ENCODE assay signal across 8 mouse cellular contexts in genomic region chrX:99522289-99522688, GRCm38 (mm10). TPM values are rescaled to one million over a fixed set of nuclear protein-coding genes. Genes with fewer than 3 reads are reported as not detected.
A peak's percentile ranks its signal among the peaks of the same experiment; 100 is the strongest.
DNase-seq lines count a peak whose midpoint lies in the region; ATAC-seq and TF ChIP-seq lines count a peak whose summit lies in the region.
"Had no signal": no experiment of that assay in that cellular context is flagged by ENCODE, and none has a peak within 500 bp of the region (broad histone marks: within the 10 kb centered on the region; RNA-seq: fewer than 3 reads in every experiment).

No protein-coding gene starts in this region.

- H3K4me1 ChIP-seq in forebrain, embryonic 11.5 days (replicated peaks; ENCODE audit: control insufficient read depth, insufficient read depth, low read length), result peaks cover 9% of the 10 kb centered on the region; the same call in 1 of the 2 replicates
- H3K4me1 ChIP-seq in hindbrain, postnatal 0 days (ENCODE audit: insufficient read depth, low read length), result no peaks in the 10 kb centered on the region
- H3K4me1 ChIP-seq in neural tube, embryonic 14.5 days (ENCODE audit: control insufficient read depth, insufficient read depth, low read length), result no peaks in the 10 kb centered on the region

- 26% methylated on average over 11 of the region's 11 CpGs for WGBS in forebrain, embryonic 11.5 days
- WGBS in hindbrain, postnatal 0 days, result 48% methylated on average over 11 of the region's 11 CpGs
- 21% methylated on average over 11 of the region's 11 CpGs for WGBS in neural tube, embryonic 14.5 days

- no peaks in the 10 kb centered on the region for H3K9me3 ChIP-seq in forebrain, embryonic 11.5 days (ENCODE audit: control insufficient read depth, low read length)
- H3K9me3 ChIP-seq in hindbrain, postnatal 0 days (ENCODE audit: low read length), result no peaks in the 10 kb centered on the region
- H3K9me3 ChIP-seq in neural tube, embryonic 14.5 days (ENCODE audit: control insufficient read depth, low read length), result no peaks in the 10 kb centered on the region
- H3K9me3 ChIP-seq: lung, embryonic 15.5 days had no signal

- DNase-seq in brain, embryonic 14.5 days (ENCODE audit: low read depth), result peak; percentile 86
- peak; percentile 77 for DNase-seq in forebrain, embryonic 11.5 days (ENCODE audit: low spot score)
- DNase-seq in hindbrain, postnatal 0 days (ENCODE audit: low spot score), result no peak
- no peak for DNase-seq in left cerebral cortex, adult 2 months (ENCODE audit: extremely low spot score in 1 of 2, low spot score in 2 of 2)
- no peak for DNase-seq in layer of hippocampus, adult 9-10 months (ENCODE audit: low spot score)
- DNase-seq in gastrocnemius, postnatal 14 days, result no peak

- no peak overlapping the region for H3K9ac ChIP-seq in forebrain, embryonic 11.5 days (ENCODE audit: low read length)
- no peak overlapping the region for H3K9ac ChIP-seq in hindbrain, postnatal 0 days (replicated peaks; ENCODE audit: low read length)
- no peak overlapping the region for H3K9ac ChIP-seq in neural tube, embryonic 14.5 days (replicated peaks; ENCODE audit: low read depth, low read length)
- H3K9ac ChIP-seq: lung, embryonic 15.5 days had no signal

- H3K4me3 ChIP-seq in forebrain, embryonic 11.5 days (ENCODE audit: low read depth, low read length), result no peak overlapping the region
- H3K4me3 ChIP-seq in hindbrain, postnatal 0 days (ENCODE audit: low read length), result no peak overlapping the region
- H3K4me3 ChIP-seq in neural tube, embryonic 14.5 days (ENCODE audit: low read depth, low read length), result no peak overlapping the region
- H3K4me3 ChIP-seq in left cerebral cortex, adult 2 months, result no peak overlapping the region
- H3K4me3 ChIP-seq: lung, embryonic 15.5 days had no signal

- peak; percentile 96 for ATAC-seq in forebrain, embryonic 11.5 days (replicated peaks; ENCODE audit: low FRiP score)
- peak; percentile 70; the same call in 1 of the 2 replicates for ATAC-seq in hindbrain, postnatal 0 days
- ATAC-seq in neural tube, embryonic 14.5 days (ENCODE audit: low read depth), result peak; percentile 77; the same call in 1 of the 2 replicates

- 0 out of 2 replicates have a peak overlapping the region, but pooled peaks have one; percentile 15 for H3K4me2 ChIP-seq in forebrain, embryonic 11.5 days (ENCODE audit: low read depth, low read length, severe bottlenecking)
- no peak overlapping the region for H3K4me2 ChIP-seq in hindbrain, postnatal 0 days (ENCODE audit: low read depth, low read length)
- H3K4me2 ChIP-seq in neural tube, embryonic 14.5 days (ENCODE audit: low read depth, low read length), result no peak overlapping the region
- H3K4me2 ChIP-seq: lung, embryonic 15.5 days had no signal

- intact Hi-C loops in left cerebral cortex, adult 2 months (cut with DNase I), result loop anchor here (1.0 to 5.0 kb wide), 3 partner anchors 55 to 387 kb away; no protein-coding TSS in a partner anchor
- intact Hi-C loops in gastrocnemius, postnatal 14 days (cut with DNase I; ENCODE audit: low total_unique reads), result loop anchor here (5.0 kb wide), 1 partner anchor 390 kb away; no protein-coding TSS in a partner anchor

- no peak for TF ChIP-seq CTCF in brain, embryonic 14.5 days (IDR thresholded peaks at IDR 0.05; ENCODE audit: borderline replicate concordance, extremely low read depth, insufficient read depth, insufficient read length)
- TF ChIP-seq CTCF in hindbrain, postnatal 0 days (IDR thresholded peaks at IDR 0.05; ENCODE audit: low read depth), result no peak
- no peak for TF ChIP-seq CTCF in left cerebral cortex, adult 2 months (IDR thresholded peaks at IDR 0.05)

- TF ChIP-seq POLR2A in brain, embryonic 14.5 days (IDR thresholded peaks at IDR 0.05; ENCODE audit: borderline replicate concordance, extremely low read depth, insufficient read depth, insufficient read length, poor library complexity, severe bottlenecking), result no peak

- H3K27me3 ChIP-seq in forebrain, embryonic 11.5 days (ENCODE audit: control insufficient read depth, insufficient read depth, low read length), result peaks cover 17% of the 10 kb centered on the region
- H3K27me3 ChIP-seq in hindbrain, postnatal 0 days (ENCODE audit: insufficient read depth, low read length), result peaks cover 12% of the 10 kb centered on the region; the same call in 1 of the 2 replicates
- no peaks in the 10 kb centered on the region for H3K27me3 ChIP-seq in neural tube, embryonic 14.5 days (ENCODE audit: control insufficient read depth, insufficient read depth, low read length)

- peak overlapping the region; percentile 64 for H3K27ac ChIP-seq in forebrain, embryonic 11.5 days (ENCODE audit: low read depth, low read length)
- H3K27ac ChIP-seq in hindbrain, postnatal 0 days, result no peak overlapping the region
- H3K27ac ChIP-seq in neural tube, embryonic 14.5 days (ENCODE audit: low read depth, low read length), result no peak overlapping the region
- H3K27ac ChIP-seq in left cerebral cortex, adult 2 months, result no peak overlapping the region
- H3K27ac ChIP-seq: lung, embryonic 15.5 days had no signal

- no peaks in the 10 kb centered on the region for H3K36me3 ChIP-seq in forebrain, embryonic 11.5 days (ENCODE audit: control insufficient read depth, insufficient read depth, low read length)
- H3K36me3 ChIP-seq in hindbrain, postnatal 0 days (ENCODE audit: insufficient read depth, low read length), result no peaks in the 10 kb centered on the region
- H3K36me3 ChIP-seq in neural tube, embryonic 14.5 days (ENCODE audit: control insufficient read depth, insufficient read depth, low read length), result no peaks in the 10 kb centered on the region
- H3K36me3 ChIP-seq: lung, embryonic 15.5 days had no signal

RNA-seq across cellular contexts. Expression of gene Pja1, which starts 51.2 kb away (rescaled TPM):
- 241 and 242 TPM in 2 replicates for polyA plus RNA-seq in brain, embryonic 14.5 days (2012; rRNA removed)
- polyA plus RNA-seq in forebrain, embryonic 11.5 days (2014; fragmentation: Nextera tagmentation; extraction: Ambion mirVana), result 228 TPM in 2 replicates
- 194 and 216 TPM in 2 replicates for total RNA-seq in hindbrain, postnatal 0 days (2014; rRNA removed)
- 335 and 344 TPM in 2 replicates for polyA plus RNA-seq in hindbrain, postnatal 0 days (2015; fragmentation: Nextera tagmentation; extraction: Ambion mirVana)
- 335 and 351 TPM in 2 replicates for polyA plus RNA-seq in neural tube, embryonic 14.5 days (2014; fragmentation: Nextera tagmentation; extraction: Ambion mirVana)
- total RNA-seq in left cerebral cortex, adult 2 months (2021), result 100 to 1,000 TPM; 212 to 214 TPM
- total RNA-seq in gastrocnemius, postnatal 14 days (2021), result 10 to 100 TPM; 17.1 to 23.0 TPM

Comparison
In these comparisons a context has a peak if more than half of its experiments do, and no peak if none do; other contexts are left out.
1. DNase-seq: peak in brain, embryonic 14.5 days (single experiment) and forebrain, embryonic 11.5 days (single experiment); none in hindbrain, postnatal 0 days (single experiment), left cerebral cortex, adult 2 months (0 of 2), layer of hippocampus, adult 9-10 months (single experiment) and gastrocnemius, postnatal 14 days (single experiment).
2. Peak in every context shown above with its lines, with median percentiles within 50 percentile points of each other: ATAC-seq.